Mouse (Mus musculus) adrenal gland, postnatal 4 days (tissue): ENCODE results near the gene Cyp27a1. TPM values are rescaled to one million over a fixed set of nuclear protein-coding genes. Genes with fewer than 3 reads are reported as not detected.
A peak's percentile ranks its signal among the peaks of the same experiment; 100 is the strongest.

Source experiments
- DNase-seq, 2 experiments: peaks; one replicate each; pipeline ENCODE4 v3.0.0; 2021 to 2022; ENCODE audit warnings: low spot score in 2 of 2, mixed read lengths in 2 of 2
- long read RNA-seq, 2 experiments: library from polyadenylated mRNA; stranded (forward); transcript quantifications; one replicate each; pipeline ENCODE4 v2.0.0; 2021
- total RNA-seq, 2 experiments: library from RNA; stranded (reverse); gene quantifications; 2 replicates each; pipeline ENCODE4 v1.2.3; 2021

The Cyp27a1 gene
- 1 to 10 TPM; 6.2 to 8.0 TPM for total RNA-seq
- long read RNA-seq, experiment 1, partial matches to known transcripts = 0 of 7 reads
- long read RNA-seq, experiment 1, other reads (novel, unspliced or antisense) = 6 of 7 reads
- long read RNA-seq, experiment 2, partial matches to known transcripts = 0 of 5 reads
- long read RNA-seq, experiment 2, other reads (novel, unspliced or antisense) = 4 of 5 reads

GRCm38 (mm10) chr1:74713099-74713858 lies at the start of gene Cyp27a1:
Cyp27a1 (plus strand) TSS chr1:74713574.
- DNase-seq = peak in 1 of 2 experiments; percentile 26

GRCm38 (mm10) chr1:74665153-74665552 lies 48.2 kb upstream of the Cyp27a1 start:
- DNase-seq = no peak

- no peak for DNase-seq
These were observed 45.0 kb upstream of the Cyp27a1 start for GRCm38 (mm10) chr1:74668371-74668770.

- DNase-seq = no peak
These were observed 40.6 kb upstream of the Cyp27a1 start for GRCm38 (mm10) chr1:74672731-74673130.

GRCm38 (mm10) chr1:74676863-74677262 lies 36.5 kb upstream of the Cyp27a1 start:
- no peak for DNase-seq

- no peak for DNase-seq
These were observed 35.5 kb upstream of the Cyp27a1 start for GRCm38 (mm10) chr1:74677843-74678242.

GRCm38 (mm10) chr1:74687131-74687530 lies 26.2 kb upstream of the Cyp27a1 start:
- no peak for DNase-seq

GRCm38 (mm10) chr1:74693891-74694583 lies 19.3 kb upstream of the Cyp27a1 start:
- DNase-seq = no peak

GRCm38 (mm10) chr1:74695836-74696235 lies 17.5 kb upstream of the Cyp27a1 start:
- no peak for DNase-seq

- no peak for DNase-seq
These were observed 16.0 kb upstream of the Cyp27a1 start for GRCm38 (mm10) chr1:74697416-74697815.

GRCm38 (mm10) chr1:74698353-74698752 lies 15.0 kb upstream of the Cyp27a1 start:
- DNase-seq = no peak

- no peak for DNase-seq
These were observed 14.6 kb upstream of the Cyp27a1 start for GRCm38 (mm10) chr1:74698791-74699190.

- DNase-seq = no peak
These were observed 11.2 kb upstream of the Cyp27a1 start for GRCm38 (mm10) chr1:74702142-74702553.

GRCm38 (mm10) chr1:74704156-74704555 lies 9.2 kb upstream of the Cyp27a1 start:
- no peak for DNase-seq

- DNase-seq = no peak
These were observed 8.4 kb upstream of the Cyp27a1 start for GRCm38 (mm10) chr1:74705016-74705415.

- DNase-seq = no peak
These were observed 3.8 kb upstream of the Cyp27a1 start for GRCm38 (mm10) chr1:74709566-74709965.

- no peak for DNase-seq
These were observed 1.3 kb upstream of the Cyp27a1 start for GRCm38 (mm10) chr1:74712046-74712445.

GRCm38 (mm10) chr1:74712461-74713098 lies 794 bp upstream of the Cyp27a1 start:
- no peak for DNase-seq

- DNase-seq = no peak
These were observed 721 bp downstream of the Cyp27a1 start for GRCm38 (mm10) chr1:74713859-74714730.

- no peak for DNase-seq
These were observed 1.6 kb downstream of the Cyp27a1 start for GRCm38 (mm10) chr1:74714967-74715366.

GRCm38 (mm10) chr1:74715468-74715867 lies 2.1 kb downstream of the Cyp27a1 start:
- DNase-seq = no peak
